Mouse (Mus musculus) liver, postnatal 0 days (tissue): ENCODE measurements around the gene Adamts13.

ENCODE experiments used
- CTCF ChIP-seq: sonication (generic); IDR thresholded peaks from 2 replicates; pipeline ENCODE4 v1.5.1; 2016; ENCODE audit warnings: antibody characterized with exemption, low read depth
- EP300 ChIP-seq: IDR thresholded peaks from 2 replicates; pipeline ENCODE4 v1.6.1; 2016; ENCODE audit warnings: antibody characterized with exemption, low read depth, mild to moderate bottlenecking

DNA sequence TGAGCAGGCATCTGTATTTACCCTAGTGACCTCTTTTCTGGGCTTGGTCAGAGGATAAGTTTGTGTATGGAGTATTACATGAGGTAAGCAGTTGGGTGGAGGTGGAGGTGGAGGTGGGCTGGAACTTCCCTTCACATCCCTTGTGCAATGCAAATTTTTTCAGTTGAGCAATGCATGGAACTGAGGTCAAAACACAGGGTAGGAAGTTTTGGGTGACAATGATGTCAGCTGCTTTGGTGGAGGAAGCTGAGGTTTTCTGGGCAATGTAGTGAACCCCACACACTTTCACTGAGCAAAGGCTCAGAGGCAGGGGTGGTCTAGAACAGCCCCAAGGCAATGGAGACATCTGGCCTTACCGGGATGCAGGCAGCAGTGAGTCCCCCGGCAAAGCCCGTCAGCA is 52.3 kb downstream of the Adamts13 start:
- TF ChIP-seq CTCF = no peak
- TF ChIP-seq EP300 = no peak
